Mouse (Mus musculus): ENCODE measurements at regions not wholly inside any gene's neighbourhood (a gene's known extent, or its start where the extent isn't known, plus 50 kb on each side); places are given as distances from the start of the nearest gene placed in this dataset.
A peak's percentile ranks its signal among the peaks of the same experiment; 100 is the strongest.

DNA sequence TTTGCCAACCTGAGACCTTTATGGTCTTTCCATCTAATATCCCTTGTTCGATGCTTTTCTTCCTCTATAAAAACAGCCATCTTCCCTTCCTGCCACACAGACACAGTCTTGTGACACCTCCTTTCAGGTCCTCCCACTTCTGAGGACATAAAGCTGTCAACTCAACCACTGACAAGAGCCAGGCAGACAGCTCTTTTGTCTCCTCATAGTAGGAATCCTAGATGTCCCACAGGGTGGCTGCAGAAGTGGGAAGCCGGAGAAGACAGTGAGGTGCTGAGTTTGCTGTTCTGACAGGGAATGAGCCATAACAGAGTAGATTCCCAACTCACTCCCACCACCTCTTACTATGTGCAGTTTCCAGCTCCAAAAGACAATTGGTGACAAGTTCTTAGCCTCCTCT lies 358.4 kb downstream of the Pmp22 start:
- no peak for DNase-seq

DNA sequence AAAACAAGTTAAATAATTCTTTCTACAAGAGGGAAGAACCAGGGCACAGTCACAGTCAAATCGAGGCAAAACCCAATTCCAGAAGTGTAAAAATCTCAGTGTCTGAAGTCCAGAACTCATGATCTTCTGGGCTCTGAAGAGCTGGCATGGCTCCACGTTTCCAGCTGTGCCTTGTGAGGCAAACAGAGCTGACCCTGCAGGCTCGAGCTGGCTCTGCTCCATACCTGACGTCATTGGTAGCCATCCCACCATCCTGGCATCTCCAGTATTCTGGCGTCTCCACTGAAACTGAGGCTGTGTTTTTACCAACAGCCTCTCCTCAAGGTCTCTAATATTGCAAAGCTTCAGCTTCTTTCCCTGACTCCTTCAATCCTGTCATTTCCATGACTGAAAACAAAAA lies 373.4 kb downstream of the Pmp22 start:
- DNase-seq: peak; percentile 2

DNA sequence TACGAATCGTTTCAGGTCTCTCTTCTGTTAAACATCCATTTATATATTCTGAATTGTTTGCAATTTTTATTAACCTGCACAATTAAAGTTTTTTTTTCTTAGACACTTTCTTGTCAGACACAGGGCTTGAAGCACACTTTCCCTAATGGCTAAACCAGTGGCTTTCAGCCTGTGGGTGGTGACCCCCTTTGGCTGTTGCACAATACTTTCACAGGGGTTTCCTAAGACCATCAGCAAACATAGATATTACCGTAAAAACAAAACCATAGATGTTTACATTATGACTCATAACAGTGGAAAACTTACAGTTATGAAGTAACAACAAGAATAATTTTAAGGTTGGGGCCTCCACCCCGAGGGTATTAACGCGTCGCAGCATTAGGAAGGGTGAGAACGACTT lies 378.6 kb downstream of the Pmp22 start:
- DNase-seq: no peak

DNA sequence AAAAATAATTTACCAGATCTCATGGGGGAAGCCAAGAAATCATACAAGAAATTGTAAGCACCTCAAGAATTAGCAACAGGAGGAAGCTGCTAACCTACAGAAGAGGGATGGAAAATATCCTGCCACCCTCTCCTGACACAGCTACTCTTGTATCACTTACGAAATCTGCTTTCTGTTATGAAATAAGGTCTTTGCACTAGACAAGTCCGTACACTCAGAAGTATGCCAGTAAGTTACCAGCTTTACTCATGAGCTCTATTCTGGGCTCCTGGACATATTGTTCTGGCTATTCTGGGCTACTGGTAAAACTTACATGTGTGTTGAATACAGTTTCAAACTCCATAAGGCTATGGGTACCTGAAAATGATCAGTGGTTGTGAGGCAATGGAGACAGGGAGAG lies 379.9 kb downstream of the Pmp22 start:
- DNase-seq: no peak

DNA sequence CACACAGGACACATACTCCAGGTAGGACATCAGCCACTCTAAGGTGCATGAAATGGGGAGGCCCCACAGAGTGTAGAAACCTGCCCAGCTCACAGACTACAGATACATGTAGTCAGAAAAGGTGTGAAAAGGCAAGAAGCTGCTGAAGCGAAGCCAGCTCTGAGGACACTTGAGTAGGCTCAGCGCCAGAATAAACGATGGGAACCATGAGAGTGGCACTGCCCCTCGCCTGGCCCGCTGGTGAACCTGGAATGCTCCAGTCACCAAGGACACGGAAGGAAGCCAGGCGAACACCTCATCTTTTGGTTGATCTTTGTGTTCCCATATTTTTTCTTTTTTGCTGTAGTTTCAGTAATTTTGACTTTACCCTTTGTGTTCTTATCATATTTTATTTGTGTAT lies 381.8 kb downstream of the Pmp22 start:
- DNase-seq: no peak

DNA sequence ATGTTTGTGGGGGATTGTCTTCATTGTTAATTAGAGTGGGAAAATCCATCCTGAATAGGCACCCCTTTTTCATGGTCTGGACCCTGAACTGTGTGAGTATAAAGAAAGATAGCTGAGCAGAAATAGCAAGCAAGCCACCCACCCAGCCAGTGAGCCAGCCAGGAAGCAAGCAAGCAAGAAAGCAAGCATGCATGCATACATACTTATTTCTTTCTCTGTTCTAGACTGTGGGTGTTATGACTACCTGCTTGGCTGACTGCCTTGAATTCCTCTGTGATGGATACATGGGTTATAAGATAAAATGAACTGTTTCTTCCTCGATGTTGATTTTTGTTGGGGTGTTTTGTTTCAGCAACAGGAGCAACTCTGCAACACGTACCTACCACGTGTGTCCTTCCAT lies 385.8 kb downstream of the Pmp22 start:
- DNase-seq: no peak

DNA sequence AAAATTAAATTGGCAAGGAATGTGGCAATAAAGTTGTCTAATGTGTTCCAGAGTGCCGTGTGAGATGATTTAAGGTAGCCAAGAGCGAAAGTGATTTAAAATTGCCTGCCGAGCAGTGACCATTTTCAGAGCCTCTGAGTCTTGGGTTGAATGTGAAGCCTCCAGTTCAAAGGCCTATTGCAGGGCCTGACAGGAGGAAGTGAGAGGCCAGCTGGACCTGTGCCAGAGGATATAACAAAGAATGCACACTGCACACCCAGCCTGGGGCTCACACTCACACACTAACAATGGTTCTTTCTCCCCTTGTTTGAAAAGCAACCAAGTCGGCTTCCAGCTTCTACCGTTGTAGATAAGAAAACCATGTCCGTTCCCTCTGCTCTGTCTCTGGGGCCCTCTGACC lies 390.1 kb downstream of the Pmp22 start:
- no peak for DNase-seq

DNA sequence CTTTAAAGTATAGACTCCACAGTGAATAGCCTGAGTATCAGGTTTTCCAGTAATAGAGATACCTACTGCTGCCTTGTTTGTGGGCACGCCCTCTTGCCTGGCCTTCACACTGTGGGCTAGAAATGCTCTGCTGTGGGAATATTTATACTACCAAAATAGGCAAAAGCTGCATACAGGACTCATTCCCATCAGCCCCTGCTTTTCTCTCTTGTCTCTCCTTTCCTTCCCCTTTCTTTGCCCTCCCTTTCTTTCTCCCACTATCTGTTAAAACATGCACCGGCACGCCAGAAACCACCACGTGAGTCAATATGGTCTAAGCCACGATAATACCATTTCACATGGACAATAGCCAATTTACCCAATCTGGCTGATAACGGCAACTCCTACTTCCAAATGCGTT lies 395.5 kb downstream of the Pmp22 start:
- no peak for DNase-seq

DNA sequence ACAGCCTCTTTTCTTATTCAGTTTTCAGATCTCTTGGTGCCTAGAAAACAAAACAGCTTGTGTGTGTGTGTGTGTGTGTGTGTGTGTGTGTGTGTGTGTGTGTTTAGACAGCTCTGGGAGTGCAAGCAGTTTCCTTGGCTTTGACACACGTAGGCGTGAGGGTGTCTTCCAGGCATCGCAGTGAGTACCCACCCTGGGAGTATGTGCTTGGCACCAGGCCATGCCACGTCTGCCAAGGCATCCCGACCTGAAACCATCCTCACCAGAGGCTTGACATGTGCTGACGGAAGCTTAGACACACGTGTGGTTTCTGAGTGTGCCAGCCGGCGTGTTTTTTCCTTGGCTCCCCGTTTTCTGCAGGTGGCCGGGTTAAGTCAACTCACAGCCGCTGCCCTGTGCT lies 396.6 kb downstream of the Pmp22 start:
- DNase-seq: no peak

DNA sequence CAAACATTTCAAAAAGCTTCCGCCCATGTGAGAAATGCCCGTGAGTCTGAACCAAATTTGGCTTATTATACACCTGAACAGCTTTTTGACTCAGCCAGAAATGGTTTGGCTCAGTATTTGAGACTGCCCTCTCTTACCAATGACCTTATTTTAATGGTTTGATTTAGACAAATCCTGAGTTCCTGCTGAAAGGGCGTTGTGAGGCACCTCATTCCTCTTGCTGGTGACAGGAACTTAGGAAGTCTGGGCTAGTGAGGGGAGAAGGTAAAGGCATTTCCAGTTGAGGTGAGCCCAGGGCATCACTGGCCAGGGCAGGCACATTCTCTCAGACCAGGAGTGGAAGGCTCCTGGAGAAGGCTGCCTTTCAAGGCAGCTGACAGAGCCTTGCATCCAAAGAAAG lies 396.1 kb downstream of the Hs3st3b1 start:
- DNase-seq: no peak

DNA sequence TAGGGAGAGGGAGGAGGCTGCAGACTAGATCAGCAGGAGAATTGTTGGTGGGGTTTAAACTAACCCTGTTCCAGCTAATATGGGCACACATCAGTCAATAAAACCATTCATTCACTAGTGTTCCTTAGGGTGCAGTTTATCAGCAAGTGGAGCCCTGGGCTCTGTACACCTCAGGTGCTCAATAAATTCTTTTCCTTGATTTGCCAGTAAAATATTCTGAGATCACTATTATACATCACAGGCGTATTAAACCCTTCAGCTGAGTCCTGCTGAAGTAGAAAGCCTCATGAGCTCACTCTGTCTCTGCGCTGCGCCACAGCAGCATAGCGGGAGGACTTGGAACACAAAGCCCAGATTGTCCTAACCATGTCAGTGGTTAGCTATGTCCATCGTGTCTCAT lies 389.3 kb downstream of the Hs3st3b1 start:
- no peak for DNase-seq

DNA sequence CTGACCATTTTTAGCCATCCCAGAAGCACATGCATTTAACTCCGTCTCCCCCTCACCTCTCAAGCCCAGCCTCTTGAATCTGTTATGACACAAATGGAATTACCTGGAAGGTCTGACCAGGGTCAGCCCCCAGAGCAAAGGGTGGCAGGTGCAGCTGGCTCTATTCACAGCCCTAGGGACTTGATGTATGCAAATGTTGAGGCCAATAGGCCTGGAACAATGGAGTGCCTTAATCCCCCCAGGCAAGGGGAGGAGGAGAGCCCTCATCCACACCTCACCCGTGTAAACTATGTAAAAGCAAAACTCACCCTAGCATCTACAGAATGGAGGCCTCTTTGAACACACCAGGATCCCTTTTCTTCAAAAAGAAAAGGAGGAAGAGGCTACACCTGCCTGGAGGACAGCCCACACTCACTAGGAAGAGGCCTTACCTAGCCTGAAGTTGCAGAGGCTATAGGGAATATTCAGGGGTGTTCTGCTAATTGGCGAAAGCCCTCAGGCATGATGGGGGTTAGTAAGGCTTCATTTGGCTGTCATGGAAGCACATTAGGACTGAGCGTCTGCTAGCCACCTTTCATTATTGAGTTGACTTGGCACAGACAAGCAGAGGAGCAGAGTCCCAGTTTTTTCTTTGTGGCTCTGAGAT lies 388.4 kb downstream of the Hs3st3b1 start:
- no peak for DNase-seq

DNA sequence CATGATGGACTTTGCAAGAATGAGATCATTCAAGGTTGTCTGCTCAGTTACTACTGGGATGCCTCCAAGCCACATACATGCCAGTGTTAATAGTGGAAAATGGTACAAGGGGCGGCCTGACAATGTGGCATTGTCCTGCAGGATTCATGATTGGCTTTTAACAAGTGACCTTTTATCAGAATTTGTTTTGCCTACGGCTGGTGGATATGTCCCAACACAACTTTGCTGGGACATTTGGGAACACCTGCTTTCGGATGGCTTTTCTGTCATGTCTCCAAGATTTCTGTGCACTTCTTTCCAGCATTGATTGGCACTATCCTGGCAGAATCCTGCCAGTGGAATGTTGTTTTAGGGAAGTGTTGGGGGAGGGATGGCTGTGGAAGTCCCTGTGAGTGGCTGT lies 384.4 kb downstream of the Hs3st3b1 start:
- no peak for DNase-seq

DNA sequence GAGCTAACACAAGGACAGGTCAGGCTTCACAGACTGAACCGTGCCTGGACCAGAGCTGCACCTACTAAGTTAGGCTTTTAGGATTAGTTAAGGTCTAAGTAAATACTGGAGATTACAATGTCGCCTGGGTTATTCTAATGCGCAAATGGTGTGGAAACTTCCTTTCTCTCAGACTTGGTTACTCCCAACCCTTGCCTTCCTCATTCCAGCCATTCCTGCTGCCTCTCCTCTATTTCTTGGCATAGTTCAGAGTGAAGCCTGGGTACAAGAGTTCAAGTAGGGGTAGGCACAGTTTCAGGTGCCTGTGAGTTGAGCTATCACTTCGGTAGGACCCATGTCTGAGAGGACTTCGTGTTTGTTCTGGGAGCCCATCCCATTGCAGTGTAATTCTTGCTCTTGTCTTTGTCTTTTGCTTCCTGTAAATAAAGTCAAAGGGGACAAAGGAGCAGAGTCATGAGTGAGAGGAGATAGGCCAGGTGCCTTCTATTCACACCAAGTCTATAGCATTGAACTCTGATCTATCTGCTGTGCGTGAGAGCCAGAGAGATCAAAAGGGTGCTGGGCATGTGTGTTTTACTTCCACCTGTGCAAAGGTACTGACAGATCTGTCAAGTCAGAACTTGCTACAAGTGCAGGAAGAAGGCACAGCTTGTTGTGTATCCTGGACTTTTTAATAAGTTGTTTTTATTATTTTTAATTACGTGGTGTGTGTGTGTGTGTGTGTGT lies 378.0 kb downstream of the Hs3st3b1 start:
- no peak for DNase-seq

DNA sequence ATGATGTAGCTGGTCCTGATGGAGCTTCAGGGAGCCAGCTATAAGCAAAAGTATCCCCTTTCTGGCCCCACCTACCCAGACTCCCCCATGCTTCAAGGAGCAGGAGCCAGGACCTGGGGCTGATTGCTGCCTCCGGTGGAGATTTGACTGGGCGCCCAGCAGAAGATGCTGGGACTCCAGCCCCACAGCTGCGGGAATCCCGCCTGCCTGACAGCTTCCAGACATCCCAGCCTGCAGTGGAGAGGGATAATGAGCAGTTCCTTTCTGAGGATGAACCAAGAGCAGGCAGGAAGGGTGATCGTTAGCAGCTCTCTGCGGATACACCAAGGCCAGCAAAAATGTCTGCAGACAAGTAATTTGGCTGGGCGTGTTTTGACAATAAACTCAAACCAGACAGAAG lies 376.6 kb downstream of the Hs3st3b1 start:
- DNase-seq: no peak

DNA sequence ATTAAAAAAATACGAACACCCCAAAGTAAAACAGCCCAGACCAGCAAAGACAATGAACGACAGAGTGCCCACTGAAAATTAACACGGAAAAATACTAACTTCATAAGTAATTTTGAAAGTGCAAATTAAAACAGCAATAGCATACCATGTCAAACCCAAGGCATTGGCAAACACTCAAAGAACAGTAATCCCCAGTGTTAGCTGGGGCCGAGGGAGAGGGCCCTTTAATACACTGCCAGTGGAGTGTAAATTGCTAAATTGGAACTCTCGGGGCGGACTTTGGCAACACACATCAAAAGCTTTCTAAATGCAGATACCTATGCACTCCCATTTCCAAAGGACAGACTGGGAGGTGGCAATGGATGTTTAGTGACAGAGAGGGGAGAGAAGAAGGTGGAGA lies 361.6 kb downstream of the Hs3st3b1 start:
- no peak for DNase-seq

DNA sequence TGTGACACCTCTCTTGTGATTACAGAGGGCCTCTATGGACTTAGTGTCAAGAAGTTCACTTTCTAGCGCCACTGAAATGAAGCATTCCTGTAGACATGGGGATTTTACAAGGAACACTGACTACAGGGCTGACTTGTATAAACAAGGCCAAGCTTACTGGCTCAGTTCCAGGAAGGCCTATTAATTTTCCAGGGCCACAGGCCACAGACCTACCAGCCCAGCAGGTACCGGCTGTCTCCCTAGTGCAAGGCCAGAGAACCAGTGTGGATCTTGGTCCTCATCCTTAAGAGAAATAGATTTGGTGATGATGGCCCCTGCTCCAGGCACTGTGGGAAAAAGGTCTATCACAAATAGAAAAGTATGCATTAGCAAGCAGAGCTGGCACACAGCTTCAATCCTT lies 359.4 kb downstream of the Hs3st3b1 start:
- peak; percentile 5 for DNase-seq

DNA sequence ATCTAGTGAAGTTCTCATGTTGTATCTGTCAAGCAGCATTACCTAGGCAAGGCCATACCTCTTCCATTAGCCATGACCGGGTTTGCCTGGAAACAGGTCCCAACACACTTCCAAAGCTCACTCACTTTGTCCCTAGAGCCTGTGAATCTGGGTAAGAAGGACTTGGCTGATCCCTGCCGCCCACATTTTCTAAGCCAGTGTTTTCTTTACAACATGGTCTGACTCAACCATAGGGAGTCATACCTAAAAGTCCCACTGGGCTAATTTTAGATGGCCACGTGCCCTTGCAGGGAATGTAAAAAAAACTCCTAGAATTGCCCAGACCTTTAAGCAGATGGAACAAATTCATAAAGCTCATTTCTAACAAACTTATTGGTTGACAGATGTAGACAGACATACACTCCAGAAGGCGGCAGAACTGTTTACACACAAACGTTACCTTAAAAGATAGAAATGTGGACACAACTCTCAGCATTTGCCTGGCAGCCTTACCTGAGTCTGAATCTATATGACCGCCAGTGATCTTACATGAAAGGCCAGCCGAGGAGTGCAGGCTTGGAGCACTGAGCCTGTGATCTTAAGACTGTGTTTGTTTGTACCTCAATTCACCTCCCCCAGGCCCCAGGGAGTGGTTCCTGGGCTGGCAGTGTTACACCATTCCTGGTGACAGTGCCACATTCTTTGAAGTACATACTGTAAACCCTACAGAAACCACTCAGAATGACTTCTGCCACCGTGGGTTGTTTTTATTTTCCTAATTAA lies 356.4 kb downstream of the Hs3st3b1 start:
- DNase-seq: no peak

DNA sequence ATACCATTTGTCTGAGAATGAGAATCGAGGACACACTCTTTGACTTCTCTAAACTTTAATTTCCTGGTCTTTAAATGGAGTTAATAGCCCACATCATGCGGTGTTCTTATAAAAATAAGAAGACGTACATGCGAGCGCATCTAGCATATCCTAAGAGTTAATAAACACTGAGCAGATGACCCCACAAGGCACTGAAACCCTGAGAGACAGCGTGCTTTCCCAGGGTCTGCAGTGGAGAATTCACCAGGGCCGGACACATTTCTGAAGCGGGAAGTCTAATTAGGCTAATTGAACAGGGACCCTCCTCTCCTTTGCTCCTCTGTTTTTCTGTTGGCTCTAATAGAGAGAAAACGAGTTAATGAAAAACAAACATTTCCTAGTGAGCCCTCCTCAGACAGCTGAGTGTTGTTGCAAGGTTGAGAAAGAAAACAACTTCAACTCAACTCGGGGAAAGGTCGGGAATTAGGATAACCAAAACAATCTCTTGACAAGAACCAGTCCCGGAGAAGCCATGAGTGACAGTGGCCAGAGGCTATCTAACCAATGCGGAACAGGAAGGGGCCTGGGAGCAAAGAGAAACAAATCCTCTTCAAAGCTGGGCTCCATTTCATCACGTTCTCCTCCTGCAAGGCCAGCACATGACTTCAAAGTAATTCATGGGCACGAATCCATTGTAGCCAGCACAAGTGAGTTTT lies 352.2 kb downstream of the Hs3st3b1 start:
- DNase-seq: no peak

DNA sequence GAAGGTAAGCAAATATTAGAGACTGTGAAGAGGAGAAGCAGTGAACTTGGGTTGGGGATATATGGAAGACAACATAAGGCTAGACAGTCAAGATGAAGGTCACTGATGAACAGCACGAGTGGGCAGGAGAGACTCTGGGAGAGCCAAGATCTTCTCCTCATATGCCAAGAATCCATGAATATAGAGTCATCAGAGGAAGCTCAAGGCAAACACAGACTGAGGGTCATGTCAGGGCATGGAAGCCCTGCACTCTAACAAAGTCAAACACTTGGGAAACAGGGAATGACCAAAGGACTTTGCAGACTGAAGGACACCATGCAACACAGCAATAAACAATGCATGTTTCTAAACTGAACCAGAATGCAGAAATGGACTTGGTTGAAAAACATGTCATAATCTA lies 351.4 kb downstream of the Hs3st3b1 start:
- DNase-seq: no peak

DNA sequence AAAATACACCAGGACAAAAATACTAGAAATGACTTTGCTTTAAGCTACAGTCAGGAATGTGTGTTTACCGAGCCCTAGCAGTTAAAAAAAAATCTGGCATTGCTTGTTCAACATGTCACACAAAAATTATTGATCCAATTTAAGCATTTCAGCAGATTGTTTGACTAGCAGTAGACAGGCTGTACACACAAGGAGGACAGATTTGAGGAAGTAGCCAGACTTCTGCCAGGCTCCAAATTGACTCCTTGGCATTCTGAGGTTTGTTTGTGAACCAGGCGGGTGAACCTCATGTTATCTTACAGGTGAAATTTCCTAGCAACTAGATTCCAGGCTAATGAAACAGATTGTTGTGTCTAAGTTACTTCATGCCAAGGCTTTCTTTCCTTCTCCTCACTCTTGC lies 348.8 kb downstream of the Hs3st3b1 start:
- no peak for DNase-seq

DNA sequence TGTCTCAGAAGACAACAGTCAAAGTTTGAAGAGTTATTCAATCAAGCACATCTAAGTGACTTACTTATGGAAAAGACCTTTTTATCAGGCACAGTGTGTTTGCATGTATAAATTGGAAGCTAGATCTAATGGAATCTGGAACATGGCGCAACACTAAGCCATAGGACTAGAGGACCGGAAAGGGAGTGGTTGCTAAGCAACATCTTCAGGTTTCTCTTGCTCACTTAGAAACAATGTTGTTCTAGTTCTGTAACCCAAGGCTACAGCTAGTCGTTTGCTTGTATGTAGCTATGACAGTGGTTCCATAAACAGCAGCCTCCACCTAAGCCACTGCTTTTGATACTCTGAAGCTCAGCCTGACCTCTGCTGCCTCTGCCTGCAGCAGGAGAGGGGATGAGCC lies 338.8 kb downstream of the Hs3st3b1 start:
- DNase-seq: no peak

DNA sequence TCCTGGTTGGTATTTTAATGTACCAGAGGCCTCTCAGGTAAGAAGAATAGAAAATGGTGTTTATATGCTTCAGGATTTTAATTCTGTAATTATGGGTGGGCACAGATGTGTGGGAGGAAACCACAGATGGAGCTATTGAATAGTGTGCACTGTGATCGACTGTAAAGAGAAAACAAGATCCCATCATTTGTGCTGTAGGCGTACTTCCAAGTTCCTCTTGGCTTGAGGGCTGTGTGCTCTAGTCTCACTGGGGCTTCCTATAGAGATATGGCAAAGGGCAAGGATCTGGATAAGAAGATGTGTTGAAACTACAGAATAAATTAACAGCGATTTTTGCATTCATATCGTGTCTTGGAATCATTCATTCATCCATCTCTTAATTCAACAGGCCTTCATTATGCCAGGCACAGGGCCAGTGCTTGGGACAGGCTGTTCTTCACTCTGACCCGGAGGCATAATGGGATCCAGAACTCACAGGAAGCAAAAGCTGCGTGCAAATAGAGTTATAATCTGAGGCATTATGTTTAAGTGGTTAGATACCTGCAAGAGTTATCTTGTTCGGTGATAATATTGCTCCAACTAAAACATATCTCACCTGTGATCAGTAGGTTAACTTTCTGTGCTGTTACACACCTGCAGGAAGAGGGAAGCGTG lies 336.7 kb downstream of the Hs3st3b1 start:
- no peak for DNase-seq

Measured in adrenal gland, postnatal 25 days (tissue).